Mouse (Mus musculus) natural killer cell, adult 2 months (primary cell): ENCODE measurements around the gene Olfr1507.

Source experiments
- DNase-seq, 2 experiments: peaks; one replicate each; pipeline ENCODE4 v3.0.0; 2022; ENCODE audit warnings: low spot score in 2 of 2

Gene Olfr1507

GRCm38 (mm10) chr14:52495516-52495915 lies at the start of gene Olfr1507:
Gene Olfr1507 (minus strand): TSS chr14:52495749.
- DNase-seq: no peak

GRCm38 (mm10) chr14:52533336-52533735 lies 37.8 kb upstream of the Olfr1507 start:
- DNase-seq: no peak

GRCm38 (mm10) chr14:52524952-52525351 lies 29.4 kb upstream of the Olfr1507 start:
- DNase-seq: no peak

- no peak for DNase-seq
Measured at GRCm38 (mm10) chr14:52467395-52467794, 28.2 kb downstream of the Olfr1507 start, which contains the start of gene Olfr1508. Gene Olfr1508 (minus strand): TSS chr14:52467495.

GRCm38 (mm10) chr14:52465738-52466137 lies 29.8 kb downstream of the Olfr1507 start:
- DNase-seq: no peak

DNA sequence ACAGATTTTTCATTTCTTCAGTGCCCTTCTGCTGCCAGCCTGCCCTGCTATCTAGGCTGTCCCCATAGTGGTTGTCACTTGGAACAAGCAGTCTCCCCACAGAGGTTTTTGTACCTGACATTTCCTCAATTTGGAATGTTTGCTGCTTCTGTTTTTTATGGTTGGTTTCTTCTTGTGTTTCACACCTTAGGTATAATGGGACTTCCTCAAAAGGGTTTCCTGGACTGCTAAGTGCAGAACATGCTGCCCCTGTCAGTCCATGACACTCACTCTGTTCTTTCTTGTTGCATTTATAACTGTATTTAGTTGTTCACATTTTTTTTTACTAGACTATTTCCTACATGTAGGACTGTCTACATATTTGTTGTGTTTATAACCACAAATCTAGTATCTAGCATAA lies 33.6 kb downstream of the Olfr1507 start:
- no peak for DNase-seq

DNA sequence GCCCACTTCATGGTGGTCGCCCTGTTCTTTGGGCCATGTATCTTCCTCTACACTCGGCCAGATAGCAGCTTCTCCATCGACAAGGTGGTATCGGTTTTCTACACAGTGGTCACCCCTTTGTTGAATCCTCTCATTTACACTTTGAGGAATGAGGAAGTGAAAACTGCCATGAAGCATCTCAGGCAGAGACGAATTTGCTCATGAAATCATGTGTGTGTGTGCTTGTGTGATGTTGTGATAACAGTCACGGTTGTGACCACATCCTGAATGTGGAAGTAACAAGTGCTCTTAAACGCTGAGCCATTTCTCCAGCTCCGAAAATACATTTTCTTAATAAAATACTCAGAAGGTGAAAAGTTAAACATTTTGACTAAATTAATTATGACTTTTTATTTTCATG lies 44.4 kb downstream of the Olfr1507 start:
- DNase-seq: peak; percentile 46 to 48

GRCm38 (mm10) chr14:52442690-52443089 lies 52.9 kb downstream of the Olfr1507 start, which contains the start of gene Olfr1509:
Gene Olfr1509 (plus strand): TSS chr14:52442990.
- no peak for DNase-seq
